Mouse (Mus musculus) v-Abl transformed pro-B cells (cell line): ENCODE results near the gene Rasgef1a.

Experiments used
- in situ Hi-C, 2 experiments: fragments of 400-800 bp; cut with MboI; formaldehyde crosslinking; loops; one replicate each; pipeline ENCODE4 v1.15.1; 2025; ENCODE audit not compliant: unreplicated experiment in 2 of 2

The Rasgef1a gene

DNA sequence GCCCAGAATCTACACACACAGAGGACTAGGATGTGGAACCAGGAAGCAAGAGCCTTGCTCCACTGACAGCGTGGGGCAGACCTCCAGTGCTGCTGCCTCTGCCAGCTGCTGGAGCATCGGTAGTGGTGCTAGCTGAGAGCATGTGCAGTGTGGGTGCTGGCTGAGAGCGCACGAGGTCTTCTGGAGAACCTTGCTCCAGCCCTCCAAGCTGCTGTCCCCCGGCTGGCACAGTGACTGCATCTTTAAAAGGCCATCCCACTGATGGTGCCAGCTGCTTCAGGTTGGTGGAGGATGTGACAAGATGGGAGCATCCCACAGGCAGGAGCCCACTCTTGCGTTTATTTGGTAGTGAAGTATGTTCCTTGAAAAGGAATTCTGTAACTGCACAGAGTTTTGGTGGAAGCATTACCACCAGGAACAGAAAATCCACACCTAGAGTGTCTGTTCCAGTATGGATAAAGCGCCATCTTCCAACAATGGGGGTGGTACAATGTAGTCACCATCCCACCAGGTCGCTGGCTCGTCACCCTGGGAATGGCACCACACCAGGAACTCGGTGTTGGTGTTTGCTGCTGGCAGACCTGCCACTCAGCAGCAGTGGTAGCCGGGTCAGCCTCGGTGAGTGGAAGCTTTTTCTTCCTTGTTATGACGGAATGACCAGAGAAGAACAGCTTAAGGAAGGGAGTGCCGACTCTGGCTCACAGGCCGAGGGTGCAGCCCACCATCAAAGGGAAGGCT is 11.8 kb downstream of the Rasgef1a start:
- in situ Hi-C loops: no loop called here

DNA sequence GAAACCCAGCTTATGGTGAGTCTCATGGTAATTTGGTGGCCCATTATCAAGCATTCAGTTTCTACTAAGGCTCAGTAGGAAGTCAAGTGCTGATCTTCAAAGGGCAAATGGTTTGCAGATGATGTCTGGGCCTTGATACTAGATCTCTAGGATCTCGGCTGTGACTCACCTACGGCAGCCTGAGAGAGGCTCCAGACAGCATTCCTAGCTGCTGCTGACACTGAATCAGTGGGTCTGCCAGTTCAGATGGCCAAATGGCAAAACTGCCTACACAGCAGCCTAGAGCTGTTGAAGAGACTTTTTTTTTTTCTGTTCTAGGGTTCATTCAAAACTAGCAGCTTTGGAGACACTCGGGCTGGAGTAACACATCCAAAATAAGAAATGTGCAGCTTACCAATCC is 15.8 kb downstream of the Rasgef1a start:
- in situ Hi-C loops: no loop called here

DNA sequence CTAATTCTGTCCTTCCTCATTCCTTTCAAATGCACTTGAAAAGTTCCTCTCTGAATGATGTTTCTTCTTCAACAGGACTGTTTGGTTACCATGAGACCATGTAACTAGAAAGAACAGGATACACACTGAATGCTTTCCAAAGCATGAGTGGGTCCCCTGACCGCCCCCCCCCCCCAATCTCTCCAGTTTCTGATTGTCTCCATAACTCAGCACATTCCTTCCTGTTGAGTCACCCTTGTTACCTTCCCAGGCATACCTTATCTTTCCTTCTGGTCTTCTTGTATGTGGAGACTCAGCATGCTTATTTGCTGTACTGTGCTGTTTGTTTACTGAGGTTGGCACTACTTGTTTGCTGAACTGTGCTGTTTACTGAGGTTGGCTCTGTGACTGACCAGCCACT is 20.2 kb downstream of the Rasgef1a start:
- in situ Hi-C loops: no loop called here

DNA sequence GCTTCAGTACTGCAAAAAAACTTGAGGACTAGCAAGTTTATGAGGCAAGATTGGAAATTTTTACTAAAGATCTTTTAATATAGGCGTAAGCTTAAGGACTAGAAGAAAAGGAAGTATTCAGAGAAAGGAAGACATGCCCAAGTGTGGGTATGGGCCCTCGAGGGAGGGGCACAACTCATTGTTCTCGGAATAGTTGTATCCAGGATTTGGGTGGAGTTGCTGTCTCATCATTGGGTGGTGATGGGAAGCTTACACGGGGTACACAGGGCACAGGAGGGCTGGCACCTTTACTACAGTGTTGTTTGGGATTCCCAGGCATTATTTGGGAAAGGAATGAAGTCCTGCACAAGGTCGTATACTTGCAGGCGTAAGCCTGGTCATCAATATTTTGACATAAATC is 24.4 kb downstream of the Rasgef1a start:
- in situ Hi-C loops: no loop called here

DNA sequence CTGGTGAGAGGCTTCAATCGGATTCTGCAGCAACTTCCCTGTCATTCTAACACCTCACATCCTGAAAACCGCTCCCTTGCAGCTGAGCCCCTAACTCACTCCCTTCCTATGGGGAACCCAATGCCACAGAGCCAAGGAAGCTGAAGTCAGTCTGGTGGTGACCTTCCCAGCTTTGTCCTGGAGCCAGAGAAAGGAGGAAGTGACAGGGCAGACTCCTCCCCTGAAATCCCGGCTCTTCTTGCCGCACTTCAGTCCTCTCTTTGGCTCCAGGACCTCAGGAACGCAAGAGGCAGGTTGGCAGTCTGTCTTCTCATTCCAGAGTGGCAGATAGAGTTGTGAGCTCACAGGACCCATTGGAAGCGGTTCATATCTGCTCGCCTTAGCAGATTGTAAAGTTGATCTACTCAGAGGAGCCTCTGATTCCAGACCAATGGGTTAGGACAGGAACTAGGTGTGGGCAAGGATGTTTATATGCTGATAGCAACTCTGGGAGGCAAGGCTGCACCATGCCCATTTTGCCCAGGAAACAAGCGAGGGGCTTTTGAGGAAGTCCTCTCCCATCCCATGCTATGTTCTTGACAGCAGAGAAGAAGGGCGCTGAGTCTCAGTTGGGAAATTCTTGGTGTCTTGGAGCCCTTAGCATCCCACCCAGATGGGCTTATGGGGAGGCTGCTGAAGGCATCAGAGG is 25.0 kb downstream of the Rasgef1a start:
- in situ Hi-C loops: no loop called here

DNA sequence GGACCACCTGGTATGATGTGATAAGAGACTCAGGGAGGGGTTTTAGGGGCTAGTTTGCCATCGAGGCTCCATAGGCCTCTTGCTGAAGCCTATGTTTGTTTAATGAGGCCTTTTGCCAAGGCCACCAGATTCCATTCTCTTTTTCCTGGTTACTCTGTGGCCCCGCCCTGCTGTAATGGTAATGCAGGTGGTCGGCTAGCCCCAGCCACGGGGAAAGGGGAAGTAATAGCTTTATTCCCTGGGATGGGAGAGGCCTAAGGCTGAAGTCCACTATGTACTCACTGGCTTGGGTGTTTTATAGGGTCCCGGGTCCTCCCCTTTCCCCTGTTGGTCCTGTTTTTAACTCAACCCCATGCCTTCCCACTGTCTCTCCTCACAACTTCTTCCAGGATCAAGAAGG is 25.6 kb downstream of the Rasgef1a start:
- in situ Hi-C loops: no loop called here

DNA sequence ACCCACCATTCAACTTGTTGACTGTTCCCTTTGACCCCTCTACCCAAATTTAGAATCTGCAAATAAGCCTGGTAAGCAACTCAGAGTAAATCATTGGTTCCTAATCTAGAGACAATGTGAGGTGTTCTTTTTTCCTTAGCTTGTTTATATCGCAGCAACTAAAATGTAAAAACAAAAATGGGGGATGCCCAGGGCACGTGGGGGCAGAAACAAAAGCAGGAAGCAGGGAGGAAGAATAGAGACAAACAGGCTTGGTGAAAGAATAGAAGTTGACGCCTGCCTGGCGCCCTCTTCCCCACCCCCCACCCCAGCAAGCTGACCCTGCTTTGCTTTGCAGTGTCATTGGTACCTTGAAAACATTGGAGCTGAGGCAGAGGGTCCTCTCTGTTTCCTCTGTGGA is 33.9 kb downstream of the Rasgef1a start:
- in situ Hi-C loops: no loop called here

DNA sequence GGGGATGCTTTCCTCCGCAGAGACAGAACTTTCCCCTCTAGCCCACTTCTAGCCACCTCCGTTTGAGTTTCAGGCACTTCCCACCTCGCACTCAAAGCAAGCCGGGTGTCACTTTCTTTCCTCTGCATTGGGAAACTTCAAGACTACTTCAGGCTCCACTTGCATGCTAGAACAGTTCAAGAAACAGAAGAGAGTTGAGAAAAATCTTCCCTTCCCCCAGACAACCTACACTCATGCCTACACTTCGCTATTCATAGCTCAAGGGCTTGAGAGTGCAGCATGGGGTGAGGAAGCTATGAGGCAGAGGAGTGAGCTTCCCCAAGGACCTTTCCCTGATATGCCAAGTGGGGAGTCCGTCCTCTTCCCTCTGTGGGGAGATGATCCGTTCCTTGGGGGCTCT is 34.7 kb downstream of the Rasgef1a start:
- in situ Hi-C loops: no loop called here

DNA sequence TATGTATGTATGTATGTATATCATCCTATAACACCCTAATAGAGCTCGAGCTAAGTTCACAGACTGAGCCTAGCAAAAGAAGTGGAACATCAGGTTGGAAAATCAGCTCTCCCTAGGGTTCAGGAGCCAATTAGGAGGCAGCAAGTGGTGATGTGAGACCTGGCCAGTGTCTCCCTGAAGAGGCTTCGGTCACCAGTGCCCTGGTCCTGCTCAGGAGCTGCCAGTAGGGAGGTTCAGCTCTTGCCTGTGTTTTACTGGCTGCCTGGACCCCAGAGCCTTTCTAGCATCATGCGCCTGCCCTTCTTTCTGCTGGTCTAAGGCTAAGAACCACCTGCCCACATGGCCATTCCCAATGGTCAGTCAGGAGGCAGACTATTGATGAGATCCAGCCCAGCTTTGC is 35.3 kb downstream of the Rasgef1a start:
- in situ Hi-C loops: no loop called here

DNA sequence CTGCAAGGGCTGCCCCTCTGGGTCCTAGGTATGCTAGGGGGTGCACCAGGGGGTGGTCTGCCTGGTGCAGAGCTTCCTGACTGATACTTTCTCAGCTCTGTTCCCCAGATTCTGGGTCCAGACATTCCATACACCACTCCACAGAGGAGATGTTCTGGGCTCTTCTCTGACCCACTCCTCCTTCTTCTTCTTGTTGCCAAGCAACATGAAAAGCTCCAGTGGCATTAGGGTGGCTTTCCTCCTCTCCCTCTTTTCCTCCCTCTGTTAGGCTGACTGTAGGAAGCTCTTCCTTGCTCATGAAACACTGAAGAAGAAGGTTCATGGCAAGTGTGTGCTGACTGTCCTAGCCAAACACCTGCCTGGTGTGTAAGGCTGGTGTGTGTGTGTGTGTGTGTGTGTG is 35.7 kb downstream of the Rasgef1a start:
- in situ Hi-C loops: no loop called here

DNA sequence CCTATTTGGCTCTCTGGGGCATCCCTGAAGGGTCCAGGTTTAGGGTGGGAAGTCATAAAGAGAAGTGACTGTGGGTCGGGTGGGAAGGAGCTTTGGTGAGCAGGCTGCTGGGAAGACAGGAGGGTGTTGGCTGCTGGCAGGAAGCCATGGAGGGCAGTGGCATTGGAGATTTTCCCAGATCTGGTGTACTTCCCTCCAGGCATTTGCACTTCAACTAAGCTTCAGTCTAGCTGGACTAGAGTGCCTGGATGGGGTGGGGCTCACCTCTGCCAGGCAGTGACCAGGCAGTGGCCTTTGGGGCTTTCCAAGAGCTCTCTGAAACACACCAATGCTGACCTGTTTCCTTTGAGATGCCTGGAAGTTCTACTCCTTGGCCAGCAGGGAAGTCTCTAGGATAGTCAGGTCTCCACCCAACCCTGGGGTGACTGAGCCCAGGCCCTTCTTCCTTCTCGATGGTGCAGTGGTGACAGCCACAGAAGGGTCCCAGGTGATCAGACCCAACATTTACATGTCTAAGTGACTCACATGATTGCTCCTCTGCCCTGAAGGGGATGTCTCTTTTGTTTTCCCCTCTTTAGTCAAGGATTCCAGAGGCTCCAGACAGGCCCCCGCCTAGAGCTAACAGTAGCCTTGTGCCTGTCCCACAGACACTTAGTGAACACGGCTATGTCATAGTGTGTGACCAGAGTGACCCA is 36.7 kb downstream of the Rasgef1a start:
- in situ Hi-C loops: no loop called here

DNA sequence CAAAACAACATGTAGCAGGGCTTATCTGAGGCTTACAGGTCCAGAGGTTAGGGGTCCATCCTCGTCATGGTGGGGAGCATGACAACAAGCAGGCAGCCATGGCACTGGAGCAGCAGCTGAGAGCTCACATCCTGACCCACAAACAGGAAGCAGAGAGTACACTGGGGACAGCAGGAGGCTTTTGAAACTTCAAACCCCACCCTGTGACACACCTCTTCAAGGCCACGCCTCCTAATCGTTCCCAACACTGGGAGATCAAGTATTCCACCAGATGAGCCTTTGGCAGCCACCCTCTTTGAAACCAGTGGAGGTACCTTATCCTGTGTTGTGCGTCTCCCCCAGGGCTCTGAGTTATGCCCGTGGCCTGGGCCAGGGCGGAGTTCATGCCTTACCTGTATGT is 38.5 kb downstream of the Rasgef1a start:
- in situ Hi-C loops: no loop called here

DNA sequence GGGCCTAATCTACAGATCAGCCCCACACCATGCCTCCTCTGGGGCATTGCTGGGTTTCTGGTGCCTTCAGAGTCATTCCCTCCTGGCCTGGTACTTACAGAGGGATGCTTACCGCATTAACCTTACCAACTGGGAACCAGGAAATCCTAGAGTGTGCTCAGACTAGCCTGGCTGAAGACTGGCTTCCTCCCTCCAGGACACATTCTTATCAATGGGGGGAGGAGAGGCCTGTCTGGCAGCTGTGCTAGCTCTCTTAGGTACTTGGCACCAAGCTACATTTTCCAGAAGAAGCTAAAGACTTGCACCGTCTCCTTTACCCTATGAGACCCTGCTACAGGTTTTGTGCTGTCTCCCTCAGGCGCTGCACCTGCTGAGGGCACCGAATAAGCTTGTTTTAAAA is 40.2 kb downstream of the Rasgef1a start:
- in situ Hi-C loops: no loop called here

DNA sequence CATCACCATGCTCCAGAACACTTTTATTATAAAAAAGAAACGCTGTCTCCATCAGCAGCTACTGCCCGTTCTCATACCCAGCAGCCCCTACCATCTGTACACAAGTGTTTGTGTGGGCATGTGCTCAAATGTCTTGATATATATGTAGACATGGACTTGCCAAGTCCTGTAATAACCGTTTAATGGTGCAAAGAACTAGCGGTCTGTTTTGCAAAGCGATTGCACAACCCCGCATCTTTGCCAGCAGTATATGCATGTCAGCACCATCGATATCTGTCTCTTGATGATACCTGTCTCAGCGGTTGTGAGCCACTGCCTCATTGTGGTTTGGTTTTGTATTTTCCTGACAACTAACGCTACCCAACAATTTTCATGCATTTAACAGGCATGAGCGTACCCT is 44.0 kb downstream of the Rasgef1a start:
- in situ Hi-C loops: no loop called here

DNA sequence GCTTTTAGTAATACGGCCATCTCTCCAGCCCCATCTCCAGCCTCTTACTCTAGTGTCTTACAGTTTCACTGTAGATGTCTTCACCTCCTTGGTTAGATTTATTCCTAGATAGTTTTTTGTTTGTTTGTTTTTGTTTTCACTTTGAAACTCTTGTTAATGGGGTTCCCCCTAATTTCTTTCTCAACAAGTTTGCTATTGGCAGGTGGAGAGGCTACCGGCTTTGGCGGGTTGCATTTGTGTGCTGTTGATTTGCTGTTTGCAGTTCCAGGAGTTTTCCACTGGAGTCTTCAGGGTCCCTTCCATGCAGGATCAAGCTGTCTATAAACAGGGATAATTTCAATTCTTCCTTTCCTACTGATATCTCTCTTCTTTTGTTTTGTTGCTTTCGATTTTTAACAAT is 50.0 kb downstream of the Rasgef1a start:
- in situ Hi-C loops: loop anchor here in 1 of 2 experiments (5.0 kb wide), 1 partner anchor 326 kb away; no protein-coding TSS in a partner anchor

DNA sequence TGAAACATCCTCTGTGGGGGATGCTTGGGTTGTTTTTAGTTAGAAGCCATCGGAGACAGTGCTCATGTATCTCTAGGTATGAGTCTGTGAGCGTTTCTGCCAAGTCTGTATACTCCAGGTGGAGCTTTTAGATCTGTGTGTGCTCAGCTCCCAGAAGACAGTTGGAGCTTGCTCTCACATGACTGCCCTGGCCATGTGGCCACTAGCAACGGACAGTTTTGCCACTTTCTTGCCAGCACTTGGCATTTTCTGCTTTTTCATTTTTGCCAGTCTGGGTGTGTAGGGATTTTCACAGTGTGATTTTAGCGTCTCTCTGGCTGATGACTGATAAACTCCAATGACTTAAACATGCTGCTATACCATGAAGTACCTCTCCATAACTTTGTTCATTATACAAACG is 52.0 kb downstream of the Rasgef1a start:
- in situ Hi-C loops: loop anchor here in 1 of 2 experiments (5.0 kb wide), 1 partner anchor 324 kb away; no protein-coding TSS in a partner anchor

DNA sequence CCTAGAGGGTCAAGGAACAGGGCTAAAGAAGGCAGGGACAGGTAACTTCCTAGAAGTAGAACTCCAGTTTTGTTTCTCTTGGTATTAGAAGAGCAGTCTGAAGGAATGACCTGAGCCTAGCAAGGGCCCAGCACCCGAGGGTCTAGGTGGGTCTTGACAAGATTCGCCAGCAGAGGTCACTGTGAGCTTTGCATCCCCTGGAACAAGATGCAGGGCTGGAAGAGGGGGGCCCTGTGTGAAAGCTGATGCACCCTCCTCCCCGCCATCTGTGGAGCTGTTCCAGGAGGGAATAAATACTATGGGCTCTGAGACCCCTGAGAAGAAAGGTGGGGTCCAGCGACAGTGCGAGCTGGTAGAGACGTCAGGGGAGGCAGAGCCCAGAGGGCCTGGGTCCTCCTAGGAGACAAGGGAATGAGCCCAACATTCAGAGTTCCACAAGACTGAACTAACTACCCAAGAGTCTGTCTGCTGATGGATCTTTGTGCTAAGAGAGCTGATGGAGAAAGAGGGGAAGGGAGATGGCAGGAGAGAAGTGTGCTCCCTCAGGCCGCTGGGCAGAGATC is 53.8 kb downstream of the Rasgef1a start:
- in situ Hi-C loops: loop anchor here (5.0 kb wide), 3 partner anchors 117 to 322 kb away; no protein-coding TSS in a partner anchor

DNA sequence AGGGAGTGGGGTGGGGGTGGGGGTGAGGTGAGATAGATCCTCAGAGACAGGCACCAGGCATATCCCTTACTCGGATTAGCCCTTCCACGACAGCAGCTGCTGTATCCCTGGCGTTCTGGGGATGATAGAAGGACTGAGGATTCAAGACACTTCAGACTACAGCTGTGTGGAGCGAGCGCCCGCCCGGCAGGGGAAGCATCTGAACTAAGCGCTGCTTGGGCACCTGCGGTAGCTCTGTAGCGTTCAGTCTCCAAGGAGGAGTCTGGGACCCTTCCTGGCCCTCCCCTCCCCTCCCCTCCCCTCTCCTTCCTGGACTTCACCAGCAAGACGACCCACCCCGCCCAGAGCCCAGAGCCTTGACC is 54.6 kb downstream of the Rasgef1a start:
- in situ Hi-C loops: loop anchor here in 1 of 2 experiments (5.0 kb wide), 2 partner anchors 116 to 316 kb away; no protein-coding TSS in a partner anchor

DNA sequence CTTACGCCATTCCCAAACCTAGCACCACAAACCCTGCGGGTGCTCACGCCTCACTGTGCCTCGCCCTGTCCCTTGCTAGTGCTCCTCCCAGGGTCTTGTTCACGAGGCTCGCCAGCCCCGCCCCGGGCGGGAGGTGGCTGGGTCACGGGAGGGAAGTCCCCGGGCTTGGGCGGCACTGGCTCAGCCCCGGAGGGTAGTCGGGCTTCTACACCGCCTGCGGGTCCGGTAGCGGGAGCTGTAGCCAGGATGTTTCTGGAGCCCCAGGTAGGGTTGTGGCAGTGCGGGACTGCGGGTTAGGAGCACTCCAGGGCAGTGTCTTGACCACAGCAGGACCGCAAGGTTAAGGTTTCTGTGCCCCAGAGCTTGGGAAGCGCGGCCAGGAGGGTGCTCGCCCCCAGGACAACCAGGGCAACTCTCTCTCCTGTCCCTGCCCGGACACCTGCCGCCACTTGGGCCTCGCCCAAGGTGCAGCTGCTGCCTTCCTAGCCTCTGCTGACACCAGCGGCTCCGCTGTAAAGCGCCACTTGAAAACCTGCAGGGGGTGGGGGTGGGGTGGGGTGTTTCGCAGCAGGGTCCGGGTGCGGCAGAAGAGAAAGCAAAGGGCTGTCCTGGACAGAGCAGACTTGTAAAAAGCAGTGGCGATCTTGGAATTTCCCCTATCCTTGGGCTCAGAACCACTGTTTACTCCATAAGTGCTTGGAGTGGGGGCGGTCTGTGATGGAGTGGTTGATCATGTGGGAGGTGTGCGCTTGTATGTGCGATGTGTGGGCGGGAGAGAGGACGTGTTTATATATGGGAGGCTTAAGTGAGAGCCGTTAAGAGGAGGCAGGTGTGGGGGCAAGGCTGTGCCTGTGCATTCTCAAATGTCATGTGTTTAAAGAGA is 55.2 kb downstream of the Rasgef1a start:
- in situ Hi-C loops: loop anchor here in 1 of 2 experiments (5.0 kb wide), 2 partner anchors 116 to 316 kb away; no protein-coding TSS in a partner anchor

DNA sequence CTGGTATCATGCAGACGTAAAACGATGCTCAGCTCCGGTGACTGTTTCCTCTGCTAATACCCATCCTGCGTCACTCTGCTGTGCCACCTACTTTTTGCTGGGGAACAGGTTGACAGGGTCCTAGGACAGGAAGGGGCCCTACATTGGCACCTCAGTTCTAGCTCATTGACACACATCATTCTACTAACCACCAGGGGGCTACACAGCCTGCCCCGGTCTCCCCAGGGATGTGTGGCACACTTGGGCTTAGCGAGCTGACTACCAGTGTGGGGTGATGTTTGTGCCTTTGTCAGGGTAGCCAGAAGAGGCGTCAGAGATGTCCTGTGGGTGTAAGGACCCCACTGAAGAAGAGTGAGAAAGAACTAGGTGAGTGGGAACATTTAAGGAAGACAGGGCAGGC is 56.5 kb downstream of the Rasgef1a start:
- in situ Hi-C loops: loop anchor here in 1 of 2 experiments (5.0 kb wide), 2 partner anchors 115 to 315 kb away; no protein-coding TSS in a partner anchor
